Comparison of ENCODE assay signal across 10 mouse cellular contexts in the genomic region with DNA sequence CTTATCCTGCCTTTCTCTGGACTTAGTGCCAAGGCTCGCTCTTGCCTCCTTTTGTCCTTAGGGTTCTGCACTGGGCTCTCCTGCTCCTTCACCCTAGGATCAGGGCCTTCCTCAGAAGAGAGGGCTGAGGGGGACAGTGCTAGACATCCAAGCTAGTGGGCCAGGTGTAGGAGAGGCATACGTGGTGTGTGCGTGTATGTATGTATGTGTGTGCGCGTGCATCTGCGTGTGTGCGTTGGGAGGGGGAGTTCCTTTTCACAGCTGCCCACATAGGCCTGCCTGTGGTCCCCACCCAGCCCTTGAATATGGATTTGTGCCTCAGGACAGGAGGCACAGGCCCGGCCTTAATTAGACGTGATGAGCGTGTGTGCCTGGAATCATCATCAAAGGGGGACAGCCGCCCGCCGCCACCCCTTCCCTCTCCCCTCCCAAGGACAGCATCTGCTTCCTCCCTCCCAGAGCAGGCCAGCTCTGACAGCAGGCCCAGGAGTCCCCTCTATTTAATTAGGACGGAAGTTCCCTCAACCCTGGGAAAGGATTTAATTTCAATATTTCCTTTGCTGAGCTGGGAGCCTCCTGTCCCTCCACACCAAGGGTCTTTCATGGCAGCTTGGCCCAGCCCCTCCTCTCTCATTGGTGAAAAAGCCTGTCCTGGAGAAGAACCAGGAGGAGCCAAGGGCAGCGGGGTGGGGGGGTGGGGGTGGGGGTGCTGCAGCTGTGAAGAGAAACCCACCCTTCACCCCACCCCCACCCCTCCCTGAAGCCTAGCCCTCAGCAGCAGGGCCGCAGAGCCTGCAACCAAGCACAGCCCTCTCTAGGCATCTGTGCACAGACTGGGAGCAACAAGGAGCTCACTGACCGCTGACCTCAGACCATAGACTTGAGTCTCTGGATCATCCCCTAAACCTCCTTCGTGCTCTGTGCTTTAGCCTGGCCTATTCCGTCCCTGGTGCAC.
A peak's percentile ranks its signal among the peaks of the same experiment; 100 is the strongest.
DNase-seq lines count a peak whose midpoint lies in the region; ATAC-seq and TF ChIP-seq lines count a peak whose summit lies in the region.
"Had no signal": no experiment of that assay in that cellular context is flagged by ENCODE, and none has a peak within 500 bp of the region (broad histone marks: within the 10 kb centered on the region; RNA-seq: fewer than 3 reads in every experiment).

No protein-coding gene starts in this region.

- intact Hi-C loops in left cerebral cortex, postnatal 4 days (cut with DNase I), result loop anchor here (10.0 kb wide), 1 partner anchor 189 kb away; a partner anchor contains a TSS

- 23% methylated on average over 19 of the region's 19 CpGs for WGBS in forebrain, postnatal 0 days
- 29% methylated on average over 19 of the region's 19 CpGs for WGBS in limb, embryonic 10.5 days
- 36% methylated on average over 19 of the region's 19 CpGs for WGBS in stomach, embryonic 14.5 days

- no peaks in the 10 kb centered on the region for H3K36me3 ChIP-seq in forebrain, postnatal 0 days (ENCODE audit: insufficient read depth)
- no peaks in the 10 kb centered on the region for H3K36me3 ChIP-seq in limb, embryonic 10.5 days
- no peaks in the 10 kb centered on the region for H3K36me3 ChIP-seq in stomach, embryonic 14.5 days (ENCODE audit: control insufficient read depth, insufficient read depth, low read length)
- H3K36me3 ChIP-seq: G1E had no signal

- no peak overlapping the region for H3K4me2 ChIP-seq in forebrain, postnatal 0 days (ENCODE audit: low read depth)
- H3K4me2 ChIP-seq in stomach, embryonic 14.5 days (replicated peaks; ENCODE audit: low read depth, low read length), result no peak overlapping the region

- peak; percentile 59 for DNase-seq in left cerebral cortex, postnatal 4 days
- DNase-seq in left cerebral cortex, adult 8-10 months (ENCODE audit: low spot score in 2 of 2), result no peak
- DNase-seq in forebrain, postnatal 0 days, result no peak
- peak; percentile 74 for DNase-seq in limb, embryonic 10.5 days (ENCODE audit: low spot score)
- no peak for DNase-seq in natural killer cell, adult 2 months (ENCODE audit: low spot score in 2 of 2)
- DNase-seq in B cell, adult 2 months, result no peak
- no peak for DNase-seq in frontal cortex, adult 2 months (ENCODE audit: extremely low spot score in 1 of 2, low spot score in 1 of 2)
- DNase-seq: cerebellum, adult 11 months had no signal

- H3K27me3 ChIP-seq in forebrain, postnatal 0 days (ENCODE audit: insufficient read depth, low read length), result no peaks in the 10 kb centered on the region
- H3K27me3 ChIP-seq in limb, embryonic 10.5 days (ENCODE audit: low read depth, poor library complexity, severe bottlenecking), result peaks cover 21% of the 10 kb centered on the region
- H3K27me3 ChIP-seq in stomach, embryonic 14.5 days (ENCODE audit: control insufficient read depth, insufficient read depth, low read length), result no peaks in the 10 kb centered on the region

- H3K27ac ChIP-seq in forebrain, postnatal 0 days (ENCODE audit: low read depth, low read length), result peak overlapping the region; percentile 54
- peak overlapping the region; percentile 84 for H3K27ac ChIP-seq in limb, embryonic 10.5 days
- H3K27ac ChIP-seq in stomach, embryonic 14.5 days (ENCODE audit: low read length), result peak overlapping the region; percentile 44; the same call in 1 of the 2 replicates

- H3K9me3 ChIP-seq in forebrain, postnatal 0 days (ENCODE audit: low read length), result no peaks in the 10 kb centered on the region
- no peaks in the 10 kb centered on the region for H3K9me3 ChIP-seq in limb, embryonic 10.5 days (replicated peaks)
- no peaks in the 10 kb centered on the region for H3K9me3 ChIP-seq in stomach, embryonic 14.5 days (ENCODE audit: control insufficient read depth, low read depth, low read length)
- H3K9me3 ChIP-seq: G1E had no signal

- peak; percentile 12 for ATAC-seq in forebrain, postnatal 0 days
- ATAC-seq in stomach, embryonic 14.5 days (ENCODE audit: insufficient number of reproducible peaks, insufficient read depth, low FRiP score, low read depth), result peak; percentile 57; the same call in 1 of the 2 replicates

- TF ChIP-seq CTCF in forebrain, postnatal 0 days (IDR thresholded peaks at IDR 0.05; ENCODE audit: low read depth), result no peak

- peaks cover 49% of the 10 kb centered on the region for H3K4me1 ChIP-seq in forebrain, postnatal 0 days (ENCODE audit: insufficient read depth)
- peaks cover 90% of the 10 kb centered on the region for H3K4me1 ChIP-seq in limb, embryonic 10.5 days
- H3K4me1 ChIP-seq in stomach, embryonic 14.5 days (ENCODE audit: control insufficient read depth, insufficient read depth, low read length), result peaks cover 32% of the 10 kb centered on the region

- 0 out of 2 replicates have a peak overlapping the region, but pooled peaks have one; percentile 1 for H3K9ac ChIP-seq in forebrain, postnatal 0 days
- no peak overlapping the region for H3K9ac ChIP-seq in stomach, embryonic 14.5 days (replicated peaks; ENCODE audit: low read depth, low read length)

- no peak overlapping the region for H3K4me3 ChIP-seq in forebrain, postnatal 0 days (ENCODE audit: low read depth, low read length)
- peak overlapping the region; percentile 19; the same call in 1 of the 2 replicates for H3K4me3 ChIP-seq in limb, embryonic 10.5 days
- no peak overlapping the region for H3K4me3 ChIP-seq in stomach, embryonic 14.5 days (ENCODE audit: low read depth, low read length)

Comparison
In these comparisons a context has a peak if more than half of its experiments do, and no peak if none do; other contexts are left out.
1. DNase-seq: peak in left cerebral cortex, postnatal 4 days (single experiment) and limb, embryonic 10.5 days (single experiment); none in left cerebral cortex, adult 8-10 months (0 of 2), forebrain, postnatal 0 days (single experiment), natural killer cell, adult 2 months (0 of 2), B cell, adult 2 months (0 of 2) and frontal cortex, adult 2 months (0 of 2).
2. Peak in every context shown above with its lines, with median percentiles within 50 percentile points of each other: H3K27ac ChIP-seq.